Mouse (Mus musculus) left cerebral cortex, postnatal 14 days (tissue): ENCODE data around the gene C1galt1. TPM values are rescaled to one million over a fixed set of nuclear protein-coding genes. Genes with fewer than 3 reads are reported as not detected.
A peak's percentile ranks its signal among the peaks of the same experiment; 100 is the strongest.

Source experiments
- DNase-seq, 2 experiments: peaks; one replicate each; pipeline ENCODE4 v3.0.0; 2021 to 2022; ENCODE audit warnings: low spot score in 2 of 2, mixed read lengths in 1 of 2
- intact Hi-C: fragments of 180-260 bp; cut with DNase I; formaldehyde crosslinking; loops from one replicate; pipeline ENCODE4 v1.15.1; 2025
- total RNA-seq, 2 experiments: library from RNA; stranded (reverse); gene quantifications; 2 replicates each; pipeline ENCODE4 v1.2.3; 2021

The C1galt1 gene
- total RNA-seq, 2 experiments from 2014 or later = 14.6 to 17.2 TPM

- intact Hi-C loops = no loop called here
- no peak for DNase-seq
These were observed 12.1 kb downstream of the C1galt1 start for GRCm38 (mm10) chr6:7856682-7857290.

- intact Hi-C loops = no loop called here
- no peak for DNase-seq
These were observed 13.0 kb downstream of the C1galt1 start for GRCm38 (mm10) chr6:7857356-7858247.

GRCm38 (mm10) chr6:7858586-7858985 is 13.9 kb downstream of the C1galt1 start:
- no peak for DNase-seq
- intact Hi-C loops = no loop called here

- no peak for DNase-seq
- intact Hi-C loops = no loop called here
These were observed 14.5 kb downstream of the C1galt1 start for GRCm38 (mm10) chr6:7859161-7859560.

GRCm38 (mm10) chr6:7861033-7861432 is 16.4 kb downstream of the C1galt1 start:
- intact Hi-C loops = no loop called here
- DNase-seq = peak in 1 of 2 experiments; percentile 78

GRCm38 (mm10) chr6:7863354-7863753 is 18.7 kb downstream of the C1galt1 start:
- no peak for DNase-seq
- intact Hi-C loops = no loop called here

GRCm38 (mm10) chr6:7876836-7877235 is 32.2 kb downstream of the C1galt1 start:
- intact Hi-C loops = no loop called here
- DNase-seq = no peak

GRCm38 (mm10) chr6:7881595-7882128 is 37.0 kb downstream of the C1galt1 start:
- intact Hi-C loops = no loop called here
- no peak for DNase-seq

- DNase-seq = no peak
- intact Hi-C loops = no loop called here
These were observed 37.9 kb downstream of the C1galt1 start for GRCm38 (mm10) chr6:7882520-7882919.

GRCm38 (mm10) chr6:7885994-7886684 is 41.5 kb downstream of the C1galt1 start:
- no peak for DNase-seq

GRCm38 (mm10) chr6:7886685-7887004 is 42.0 kb downstream of the C1galt1 start:
- DNase-seq = no peak
- intact Hi-C loops = no loop called here

More at GRCm38 (mm10) chr6:7885994-7886684, 41.5 kb downstream of the C1galt1 start:
- intact Hi-C loops = no loop called here

- intact Hi-C loops = no loop called here
- no peak for DNase-seq
These were observed 51.7 kb downstream of the C1galt1 start for GRCm38 (mm10) chr6:7896339-7896738.

- intact Hi-C loops = no loop called here
- DNase-seq = peak in 1 of 2 experiments; percentile 6
These were observed 67.4 kb downstream of the C1galt1 start for GRCm38 (mm10) chr6:7912015-7912414.

Other genes starting within 250 kb of the C1galt1 start
- 100 to 1,000 TPM; 104 to 112 TPM for gene Asns, start 151.6 kb upstream of the C1galt1 start, total RNA-seq